Mouse (Mus musculus): ENCODE measurements around the gene Zfp963.

Zfp963 gene

DNA sequence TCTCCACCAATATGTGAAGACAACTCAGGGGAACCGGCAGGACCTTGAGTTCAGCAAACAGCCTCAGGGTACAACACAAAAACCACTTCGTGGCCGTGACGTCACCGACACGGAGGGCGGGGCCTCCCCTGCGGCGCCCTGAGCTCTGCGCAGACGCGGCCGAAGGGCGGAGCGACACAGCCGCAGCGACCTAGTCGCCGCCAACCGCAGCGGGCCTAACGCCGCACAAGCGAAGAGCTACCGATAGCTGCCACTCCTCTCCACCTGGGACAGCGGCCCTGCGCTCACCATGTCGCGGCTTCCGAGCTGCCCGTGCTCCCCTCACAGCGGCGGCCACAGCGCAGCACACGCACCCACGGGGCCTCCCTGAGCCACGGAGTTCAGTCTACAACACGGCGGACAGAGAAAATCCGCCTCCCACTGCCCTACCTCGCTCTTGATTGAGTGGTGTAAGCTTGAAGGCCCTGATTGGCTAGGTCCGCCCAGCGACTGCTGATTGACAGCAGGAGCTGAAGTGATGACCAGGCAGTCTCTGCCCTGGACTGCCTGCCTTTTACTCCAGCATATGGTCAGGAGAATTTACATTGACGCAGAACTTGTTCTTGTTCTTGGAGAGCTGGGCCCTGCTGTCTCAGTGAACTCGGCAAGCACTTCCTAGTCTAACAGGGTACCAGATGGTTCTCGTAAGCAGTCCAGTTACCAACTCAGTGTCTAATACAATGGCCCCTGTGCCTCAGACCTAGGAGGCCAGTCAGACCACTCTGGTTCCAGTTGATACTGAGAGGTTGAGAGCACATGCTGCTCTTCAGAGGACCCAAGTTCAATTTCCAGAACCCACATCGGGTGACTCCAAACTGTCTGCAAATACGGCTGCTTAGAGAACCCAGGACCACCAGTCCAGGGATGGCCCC is at the start of gene Zfp963:
Zfp963 (minus strand) TSS at position 427 of the 911 bp plus-strand sequence.
- DNase-seq, result peak; percentile 96 to 98

- no peak for DNase-seq
These were observed 49.5 kb upstream of the Zfp963 start for GRCm38 (mm10) chr8:69799261-69799660.

GRCm38 (mm10) chr8:69797661-69798060 is 47.9 kb upstream of the Zfp963 start:
- no peak for DNase-seq

DNA sequence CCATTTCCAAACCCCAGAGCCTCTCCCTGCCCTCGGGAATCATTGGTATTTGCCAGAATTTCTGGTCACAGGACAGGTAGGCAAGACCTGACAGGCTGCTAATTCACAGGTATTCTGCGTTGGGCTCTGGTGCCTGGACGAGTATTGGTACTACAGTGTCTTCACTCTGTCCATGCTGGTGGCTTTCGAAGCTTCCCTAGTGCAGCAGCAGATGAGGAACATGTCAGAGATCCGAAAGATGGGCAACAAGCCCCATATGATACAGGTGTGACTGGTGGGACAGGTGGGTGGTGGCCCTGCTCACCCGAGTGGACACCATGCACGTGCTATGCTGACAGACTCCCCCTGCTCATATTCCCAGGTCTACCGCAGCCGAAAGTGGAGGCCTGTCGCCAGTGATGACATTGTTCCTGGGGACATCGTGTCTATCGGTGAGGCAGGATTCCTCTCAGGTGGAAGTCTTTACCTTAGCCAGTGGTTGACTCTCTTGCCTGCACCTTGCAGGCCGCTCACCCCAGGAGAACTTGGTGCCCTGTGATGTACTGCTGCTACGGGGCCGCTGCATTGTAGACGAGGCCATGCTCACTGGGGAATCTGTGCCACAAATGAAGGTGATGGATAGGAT is 47.1 kb upstream of the Zfp963 start:
- no peak for DNase-seq

GRCm38 (mm10) chr8:69794901-69795300 is 45.1 kb upstream of the Zfp963 start:
- no peak for DNase-seq

- DNase-seq, result no peak
These were observed 44.3 kb upstream of the Zfp963 start for GRCm38 (mm10) chr8:69794096-69794495.

GRCm38 (mm10) chr8:69793666-69794065 is 43.9 kb upstream of the Zfp963 start:
- DNase-seq, result no peak

- peak; percentile 27 to 56 for DNase-seq
These were observed 41.8 kb upstream of the Zfp963 start for GRCm38 (mm10) chr8:69791415-69792068.

DNA sequence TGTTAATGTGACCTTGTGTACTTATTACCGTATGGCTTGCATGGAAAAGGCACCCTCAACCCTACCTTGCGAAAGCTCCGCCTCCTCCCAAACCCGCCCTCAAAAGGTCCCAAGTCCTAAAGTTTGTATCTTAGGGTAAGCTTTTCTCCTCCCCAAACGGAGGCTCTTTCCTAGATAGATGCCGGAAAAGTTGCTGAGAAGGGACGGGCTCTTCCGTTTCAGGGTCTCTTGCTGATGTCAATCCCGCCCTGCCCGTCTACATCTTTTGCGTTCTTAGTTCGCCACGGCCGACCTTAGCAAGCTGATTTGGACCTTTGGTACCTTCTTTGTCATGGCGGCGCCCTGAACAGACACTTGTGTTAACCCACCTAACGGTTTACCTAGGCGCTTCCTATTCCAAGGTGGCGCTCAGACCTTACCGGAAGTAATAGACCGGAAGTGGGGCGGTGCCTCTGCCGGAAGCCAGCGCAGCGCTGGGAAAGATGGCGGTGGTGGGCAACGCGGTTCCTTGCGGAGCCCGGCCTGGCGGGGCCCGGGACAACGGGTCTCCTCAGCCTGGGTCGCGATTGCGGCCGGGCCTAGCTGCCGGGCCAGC is 41.1 kb upstream of the Zfp963 start, which contains the start of the genes Atp13a1 and Zfp866:
Atp13a1 (plus strand) TSS at position 391 of the 595 bp plus-strand sequence.
Zfp866 (minus strand) TSS at position 406 of the 595 bp plus-strand sequence.
- peak; percentile 92 to 94 for DNase-seq

DNA sequence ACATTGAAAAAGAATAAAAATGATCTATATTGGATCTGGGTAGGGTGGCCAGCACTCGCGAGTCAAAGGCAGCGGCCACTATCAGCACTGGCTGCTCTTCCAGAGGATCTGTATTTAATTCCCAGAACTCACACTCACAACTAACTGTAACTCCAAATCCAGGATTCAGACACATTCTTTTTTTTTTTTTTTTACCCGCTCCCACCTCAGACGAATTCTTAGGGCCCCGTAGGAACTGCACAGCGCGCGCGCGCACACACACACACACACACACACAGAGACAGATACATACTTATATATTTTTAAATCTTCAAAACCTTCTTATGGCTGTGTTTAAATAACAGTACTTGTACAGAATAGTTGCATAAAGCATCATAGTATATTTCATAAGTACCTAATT is 40.6 kb upstream of the Zfp963 start:
- DNase-seq, result no peak

DNA sequence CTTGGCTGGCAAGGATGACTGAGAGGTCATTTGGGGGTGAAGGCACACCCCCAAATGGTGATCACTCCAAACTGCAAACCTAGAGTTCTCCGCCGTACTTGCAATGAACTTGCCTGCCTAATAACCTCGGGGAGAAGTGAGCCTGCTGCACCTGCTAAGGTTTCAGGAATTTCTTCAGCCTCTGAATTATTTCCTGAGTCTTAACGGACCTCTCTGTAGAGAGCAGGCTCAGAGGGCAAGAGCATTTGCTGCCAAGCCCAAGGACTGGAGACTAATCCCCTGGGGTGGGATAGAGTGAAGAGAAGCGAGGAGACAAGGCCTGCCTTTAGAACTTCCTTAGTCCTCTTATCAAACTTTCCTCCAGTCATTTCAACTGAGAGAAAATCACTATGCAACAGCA is 40.0 kb upstream of the Zfp963 start:
- DNase-seq, result peak in 1 of 2 experiments; percentile 16

DNA sequence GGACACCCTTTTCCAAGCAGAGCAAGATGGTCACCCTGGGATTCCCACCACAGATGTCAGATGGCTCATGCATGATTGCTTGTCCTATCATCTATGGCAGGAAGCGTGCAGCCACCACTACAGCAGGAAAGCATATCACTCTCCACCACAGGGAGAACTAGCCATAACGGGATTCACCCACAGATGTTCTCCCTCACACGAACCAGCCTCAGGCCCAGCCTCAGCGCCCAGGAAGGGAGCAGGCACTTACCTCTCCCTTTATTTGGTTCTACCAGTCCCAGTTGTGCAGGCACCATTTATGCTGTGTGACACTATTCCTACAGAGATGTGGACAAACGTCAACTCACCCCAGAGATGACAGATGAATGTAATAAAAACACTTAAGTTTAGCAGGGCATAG is 39.3 kb upstream of the Zfp963 start:
- no peak for DNase-seq

DNA sequence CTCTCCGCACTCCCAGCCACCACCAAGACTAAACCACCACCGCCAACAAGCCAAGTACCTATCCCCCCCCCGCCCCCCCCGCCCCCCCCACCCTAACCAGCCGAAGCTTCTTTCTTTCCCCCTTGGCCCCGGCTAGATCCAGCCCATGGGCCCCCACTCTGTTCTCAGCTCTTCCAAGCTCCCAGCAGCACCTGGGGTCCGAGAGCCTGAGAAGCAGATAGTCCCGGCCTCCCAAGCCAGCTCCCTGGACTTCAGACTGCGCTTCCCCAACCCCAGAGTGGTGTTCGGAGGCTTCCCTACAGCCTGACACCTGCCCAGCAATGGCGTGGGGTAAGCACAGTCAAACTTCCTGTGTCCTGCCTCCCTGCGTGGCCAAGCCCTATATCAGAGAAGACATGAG is 27.3 kb upstream of the Zfp963 start:
- no peak for DNase-seq

DNA sequence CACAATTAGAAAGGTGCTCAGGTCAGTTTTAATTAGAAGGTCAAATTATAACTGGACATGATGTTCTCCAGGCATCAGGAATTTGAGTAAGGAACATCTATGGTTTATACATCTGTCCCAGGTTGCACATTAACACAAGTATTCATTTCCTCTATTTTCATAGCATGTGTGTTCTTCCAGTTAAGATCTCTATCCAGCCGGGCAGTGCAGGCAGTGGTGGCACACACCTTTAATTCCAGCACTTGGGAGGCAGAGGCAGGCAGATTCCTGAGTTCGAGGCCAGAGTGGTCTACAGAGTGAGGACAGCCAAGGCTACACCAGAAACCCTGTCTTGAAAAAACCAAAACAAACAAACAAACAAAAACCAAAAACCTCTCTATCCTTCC is 25.4 kb upstream of the Zfp963 start:
- DNase-seq, result no peak

DNA sequence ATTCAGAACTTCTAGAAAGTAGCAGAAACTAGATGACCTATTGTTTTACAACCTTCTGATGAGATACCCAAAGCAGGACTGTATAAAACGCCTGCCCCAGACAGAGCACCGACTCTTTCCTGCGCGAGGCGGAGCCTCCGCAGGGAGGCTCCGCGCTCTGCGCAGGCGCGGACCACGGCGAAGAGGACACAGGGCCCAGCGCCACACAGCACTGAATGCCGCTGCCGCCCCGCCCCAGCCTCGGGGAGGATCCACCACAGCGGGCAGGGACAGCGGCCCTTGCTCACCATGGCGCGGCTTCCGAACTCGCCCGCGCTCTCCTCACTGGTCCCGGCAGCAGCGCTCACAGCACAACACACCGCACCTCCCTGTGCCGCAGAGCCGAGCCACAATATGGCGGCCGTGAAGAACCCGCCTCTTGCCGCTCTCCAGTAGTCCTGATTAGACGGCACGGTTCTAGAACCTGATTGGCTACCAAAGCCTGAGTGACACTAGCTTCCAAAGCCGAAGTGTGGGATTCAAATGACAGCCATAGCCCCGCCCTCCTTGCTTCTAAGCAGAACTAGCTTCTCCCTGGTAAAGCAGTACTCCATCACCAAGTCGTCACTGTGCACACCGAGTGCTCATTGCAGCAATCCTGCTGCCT is 24.9 kb upstream of the Zfp963 start, which contains the start of gene Gm20422:
Gm20422 (minus strand) TSS at position 384 of the 646 bp plus-strand sequence.
- peak; percentile 91 to 96 for DNase-seq

DNA sequence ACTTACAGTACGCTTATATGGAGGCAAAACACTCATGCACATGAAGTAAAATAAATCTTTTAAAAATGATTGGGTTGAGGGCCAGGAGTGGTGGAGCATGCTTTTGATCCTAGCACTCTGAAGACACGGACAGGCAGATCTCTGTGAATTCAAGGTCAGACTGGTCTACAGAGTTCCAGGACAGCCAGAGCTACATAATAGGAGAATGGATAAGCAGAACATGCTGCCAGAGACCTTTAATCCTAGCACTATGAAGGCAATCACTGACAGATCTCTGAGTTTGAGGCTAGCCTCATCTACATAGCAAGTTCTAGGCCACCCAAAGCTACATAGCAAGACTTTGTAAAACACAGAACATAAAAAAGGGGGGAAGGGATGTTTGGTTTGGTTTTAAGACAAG is 22.3 kb upstream of the Zfp963 start:
- DNase-seq, result no peak

DNA sequence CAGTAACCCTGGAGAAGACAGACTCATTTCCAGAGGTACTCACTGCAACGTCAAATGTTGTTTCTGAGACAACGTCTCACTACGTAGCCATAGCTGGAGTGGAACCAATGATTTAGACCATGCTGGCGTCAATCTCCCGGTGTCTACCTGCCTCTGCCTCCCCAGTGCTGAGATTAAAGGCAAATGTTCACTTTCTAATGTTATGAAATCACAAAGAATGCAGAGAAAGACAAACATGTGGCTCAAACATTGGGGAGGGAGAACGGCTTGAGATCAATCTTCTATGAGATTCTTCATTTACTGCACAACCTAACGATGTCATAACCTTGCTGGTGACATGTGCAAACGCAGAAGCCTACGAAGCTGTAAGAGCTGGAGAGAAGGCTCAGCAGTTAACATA is 21.5 kb upstream of the Zfp963 start:
- DNase-seq, result no peak

DNA sequence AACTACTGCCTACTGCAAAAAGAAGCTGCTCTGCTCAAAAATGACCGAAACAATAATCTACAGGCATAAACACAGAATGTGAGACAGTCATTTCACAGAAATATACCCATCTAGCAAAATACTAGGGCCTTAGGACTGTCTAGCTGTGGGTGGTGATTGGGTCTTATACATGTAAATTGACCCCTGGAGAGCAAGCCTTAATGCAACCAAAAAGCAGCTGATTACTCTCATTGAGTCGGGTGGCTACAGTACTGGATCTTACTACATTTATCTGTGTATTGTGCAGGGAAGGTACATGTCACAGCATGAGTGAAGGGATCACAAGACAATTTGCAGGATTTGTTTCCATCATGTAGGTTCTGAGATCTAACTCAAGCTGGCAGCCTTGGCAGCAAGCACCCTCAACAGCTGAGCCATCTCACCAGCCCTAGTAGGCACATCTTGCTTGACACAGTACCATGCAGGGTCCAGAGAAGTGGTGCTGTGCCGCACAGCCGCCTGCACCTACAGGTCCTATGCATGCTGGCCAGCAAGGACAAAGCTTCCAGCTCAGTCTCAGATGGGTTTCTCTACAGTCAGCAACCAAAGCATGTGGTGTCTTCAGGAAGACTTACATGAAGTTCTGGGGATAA is 12.2 kb upstream of the Zfp963 start:
- DNase-seq, result no peak

DNA sequence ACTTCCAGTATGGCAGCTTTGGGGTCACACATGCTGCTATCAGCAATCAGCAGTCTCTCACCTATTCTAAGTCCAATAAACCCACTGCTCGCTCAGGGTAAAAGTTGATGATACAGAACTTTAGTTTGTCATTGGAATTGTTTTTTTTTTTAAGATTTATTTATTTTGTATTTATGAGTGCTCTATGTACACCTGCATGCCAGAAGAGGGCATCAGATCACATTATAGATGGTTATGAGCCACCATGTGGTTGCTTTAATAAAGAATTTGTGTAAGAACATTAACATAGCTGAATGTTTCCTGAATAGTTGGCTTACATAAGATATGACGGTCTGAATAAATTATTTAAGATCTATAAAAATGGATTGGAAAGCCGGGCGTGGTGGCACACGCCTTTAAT is 8.5 kb upstream of the Zfp963 start:
- DNase-seq, result no peak

- no peak for DNase-seq
These were observed 2.7 kb upstream of the Zfp963 start for GRCm38 (mm10) chr8:69752437-69752836.

- DNase-seq, result no peak
These were observed 8.5 kb downstream of the Zfp963 start for GRCm38 (mm10) chr8:69741231-69741630.

DNA sequence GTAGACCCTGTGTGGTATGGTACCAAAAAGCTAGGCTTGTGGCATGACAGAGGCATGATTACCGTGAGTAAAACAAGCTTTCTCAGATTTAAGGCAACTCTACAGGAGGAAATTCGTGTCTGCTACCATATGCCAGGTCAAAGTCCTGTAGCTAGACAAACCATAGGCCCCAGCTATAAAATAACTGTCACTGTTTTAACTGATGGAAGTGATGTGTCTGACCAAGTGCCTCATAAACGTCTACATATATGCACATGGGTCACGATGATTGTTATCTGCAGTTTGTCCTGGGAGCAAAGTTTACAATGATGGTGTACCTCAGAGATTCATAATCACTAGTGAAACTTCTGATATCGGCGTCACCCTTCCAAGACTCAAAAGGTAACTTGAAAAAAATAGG is 9.0 kb downstream of the Zfp963 start:
- no peak for DNase-seq
